Comparison of ENCODE assay signal across 7 mouse cellular contexts in genomic region chr6:100882381-100883213, GRCm38 (mm10). TPM values are rescaled to one million over a fixed set of nuclear protein-coding genes. Genes with fewer than 3 reads are reported as not detected.
DNase-seq lines count a peak whose midpoint lies in the region; ATAC-seq and TF ChIP-seq lines count a peak whose summit lies in the region.

No protein-coding gene starts in this region.

- DNase-seq in adrenal gland, adult 18-20 months (ENCODE audit: low spot score in 2 of 2) = peak; percentile 73 to 75
- DNase-seq in embryo, embryonic 11 days = peak; percentile 88
- DNase-seq in gastrocnemius, postnatal 25 days = peak; percentile 10
- DNase-seq in left cerebral cortex, postnatal 4 days = peak; percentile 88
- DNase-seq in spleen, adult 2 months (ENCODE audit: low read depth in 1 of 2, low spot score in 2 of 2) = peak in 1 of 2 experiments; percentile 26

- no peak overlapping the region for H3K27ac ChIP-seq in intestine, postnatal 0 days (ENCODE audit: low read depth, low read length)
- H3K27ac ChIP-seq in midbrain, embryonic 12.5 days (replicated peaks) = no peak overlapping the region
- H3K27ac ChIP-seq in spleen, adult 2 months (ENCODE audit: insufficient read depth, low read length) = no peak overlapping the region

- WGBS in intestine, postnatal 0 days = 11% methylated on average over 15 of the region's 15 CpGs
- WGBS in midbrain, embryonic 12.5 days = 23% methylated on average over 15 of the region's 15 CpGs
- WGBS in spleen, adult 2 months = 23% methylated on average over 15 of the region's 15 CpGs

- peak; percentile 93 for TF ChIP-seq CTCF in intestine, postnatal 0 days (IDR thresholded peaks at IDR 0.05; ENCODE audit: low read depth)
- peak; percentile 66; the same call in 1 of the 2 replicates for TF ChIP-seq CTCF in spleen, adult 2 months (IDR thresholded peaks at IDR 0.05; ENCODE audit: extremely low read depth, insufficient read depth, insufficient read length, insufficient replicate concordance)

- H3K9me3 ChIP-seq in intestine, postnatal 0 days (ENCODE audit: control insufficient read depth) = no peaks in the 10 kb centered on the region
- peaks cover 5% of the 10 kb centered on the region; the same call in 1 of the 2 replicates for H3K9me3 ChIP-seq in midbrain, embryonic 12.5 days

- no peaks in the 10 kb centered on the region for H3K36me3 ChIP-seq in intestine, postnatal 0 days (ENCODE audit: control insufficient read depth, insufficient read depth)
- no peaks in the 10 kb centered on the region for H3K36me3 ChIP-seq in midbrain, embryonic 12.5 days
- no peaks in the 10 kb centered on the region for H3K36me3 ChIP-seq in spleen, adult 2 months (ENCODE audit: control insufficient read depth, insufficient read depth, low read length)

- no peak overlapping the region for H3K9ac ChIP-seq in intestine, postnatal 0 days (ENCODE audit: low read depth, low read length)
- no peak overlapping the region for H3K9ac ChIP-seq in midbrain, embryonic 12.5 days (replicated peaks)

- peak overlapping the region; percentile 4; the same call in 1 of the 2 replicates for H3K4me3 ChIP-seq in intestine, postnatal 0 days (ENCODE audit: low read depth, low read length)
- no peak overlapping the region for H3K4me3 ChIP-seq in midbrain, embryonic 12.5 days
- no peak overlapping the region for H3K4me3 ChIP-seq in spleen, adult 2 months (ENCODE audit: extremely low read depth, insufficient read depth, insufficient read length)

- H3K4me1 ChIP-seq in intestine, postnatal 0 days (replicated peaks; ENCODE audit: control insufficient read depth, insufficient read depth, low read length) = no peaks in the 10 kb centered on the region
- no peaks in the 10 kb centered on the region for H3K4me1 ChIP-seq in midbrain, embryonic 12.5 days
- H3K4me1 ChIP-seq in spleen, adult 2 months (ENCODE audit: control insufficient read depth, insufficient read depth, insufficient read length) = no peaks in the 10 kb centered on the region

- no peaks in the 10 kb centered on the region for H3K27me3 ChIP-seq in intestine, postnatal 0 days (replicated peaks; ENCODE audit: control insufficient read depth, insufficient read depth, low read length)
- peaks cover 25% of the 10 kb centered on the region for H3K27me3 ChIP-seq in midbrain, embryonic 12.5 days
- H3K27me3 ChIP-seq in spleen, adult 2 months (ENCODE audit: control insufficient read depth, insufficient read depth, low read length) = no peaks in the 10 kb centered on the region; the same call in 1 of the 2 replicates

- ATAC-seq in intestine, postnatal 0 days = peak; percentile 40; the same call in 1 of the 2 replicates
- ATAC-seq in midbrain, embryonic 12.5 days (ENCODE audit: low FRiP score, low read depth) = peak; percentile 38; the same call in 1 of the 2 replicates

- no peak for TF ChIP-seq POLR2A in spleen, adult 2 months (IDR thresholded peaks at IDR 0.05; ENCODE audit: low read depth, low read length)

- H3K4me2 ChIP-seq in intestine, postnatal 0 days (replicated peaks; ENCODE audit: low read depth) = peak overlapping the region; percentile 44
- H3K4me2 ChIP-seq in midbrain, embryonic 12.5 days (replicated peaks) = peak overlapping the region; percentile 30

- intact Hi-C loops in left cerebral cortex, postnatal 4 days (cut with DNase I) = loop anchor here (2.0 to 10.0 kb wide), 5 partner anchors 314 to 735 kb away; partner anchors contain the start of gene Pdzrn3

RNA-seq across cellular contexts. Expression of gene Ppp4r2, which starts 49.2 kb away (rescaled TPM):
- total RNA-seq in adrenal gland, adult 18-20 months (2021) = 10 to 100 TPM; 87.4 to 92.1 TPM
- total RNA-seq in gastrocnemius, postnatal 25 days (2021) = 10 to 100 TPM; 38.7 to 47.7 TPM
- polyA plus RNA-seq in intestine, postnatal 0 days (2015; fragmentation: Nextera tagmentation; extraction: Ambion mirVana) = 8.6 and 10.0 TPM in 2 replicates
- total RNA-seq in left cerebral cortex, postnatal 4 days (2021) = 10 to 100 TPM; 72.3 to 88.7 TPM
- 28.0 and 29.4 TPM in 2 replicates for polyA plus RNA-seq in midbrain, embryonic 12.5 days (2016; fragmentation: Nextera tagmentation; extraction: Ambion mirVana)
- polyA plus RNA-seq in spleen, adult 2 months (2012; rRNA removed) = 10.1 and 11.5 TPM in 2 replicates
